Comparison of ENCODE assay signal across 9 mouse cellular contexts in the genomic region with DNA sequence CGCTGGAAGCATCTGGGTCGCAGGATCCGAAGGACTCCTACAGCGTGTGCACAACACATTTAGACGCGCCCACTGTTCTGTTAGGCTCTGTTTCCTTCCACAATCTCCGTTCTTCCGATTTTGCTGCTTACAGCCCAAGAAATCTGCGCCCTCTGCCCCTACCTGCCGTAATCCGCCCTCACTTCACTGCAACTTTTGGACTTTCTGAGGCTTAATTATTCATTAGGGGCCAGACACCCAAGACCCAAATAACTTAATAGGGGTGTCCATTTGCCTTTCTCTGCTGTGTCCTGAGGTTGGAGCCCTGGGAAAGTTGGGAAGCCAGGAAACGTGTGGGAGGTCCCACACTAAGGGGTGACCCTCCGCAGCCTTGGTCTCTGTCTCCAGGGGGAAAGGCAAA. TPM values are rescaled to one million over a fixed set of nuclear protein-coding genes. Genes with fewer than 3 reads are reported as not detected.
DNase-seq lines count a peak whose midpoint lies in the region; ATAC-seq and TF ChIP-seq lines count a peak whose summit lies in the region.
"Had no signal": no experiment of that assay in that cellular context is flagged by ENCODE, and none has a peak within 500 bp of the region (broad histone marks: within the 10 kb centered on the region; RNA-seq: fewer than 3 reads in every experiment).

No protein-coding gene starts in this region.

- H3K4me3 ChIP-seq in testis, adult 2 months (ENCODE audit: control insufficient read depth, low read depth, low read length) = peak overlapping the region; percentile 61
- no peak overlapping the region for H3K4me3 ChIP-seq in hindbrain, embryonic 15.5 days
- peak overlapping the region; percentile 65 for H3K4me3 ChIP-seq in liver, embryonic 12.5 days

- H3K4me1 ChIP-seq in testis, adult 2 months (ENCODE audit: control insufficient read depth, insufficient read depth, low read length) = peaks cover 18% of the 10 kb centered on the region
- peaks cover 13% of the 10 kb centered on the region for H3K4me1 ChIP-seq in hindbrain, embryonic 15.5 days (replicated peaks)
- H3K4me1 ChIP-seq in liver, embryonic 12.5 days = peaks cover 51% of the 10 kb centered on the region

- H3K27ac ChIP-seq in testis, adult 2 months (ENCODE audit: control insufficient read depth, insufficient read depth, low read depth, low read length) = no peak overlapping the region
- H3K27ac ChIP-seq in hindbrain, embryonic 15.5 days (replicated peaks) = no peak overlapping the region
- H3K27ac ChIP-seq in liver, embryonic 12.5 days = peak overlapping the region; percentile 59

- peak overlapping the region; percentile 99 for H3K4me2 ChIP-seq in hindbrain, embryonic 15.5 days
- peak overlapping the region; percentile 86 for H3K4me2 ChIP-seq in liver, embryonic 12.5 days

- WGBS in hindbrain, embryonic 15.5 days = 52% methylated on average over 13 of the region's 13 CpGs
- WGBS in liver, embryonic 12.5 days (ENCODE audit: insufficient replicate concordance) = 38% methylated on average over 13 of the region's 13 CpGs

- no peak for TF ChIP-seq CTCF in testis, adult 2 months (IDR thresholded peaks at IDR 0.05; ENCODE audit: control insufficient read depth, insufficient read depth, insufficient replicate concordance, low read depth, low read length)

- no peak for ATAC-seq in hindbrain, embryonic 15.5 days (ENCODE audit: low FRiP score, low read depth)
- ATAC-seq in liver, embryonic 12.5 days = no peak

- no peak for DNase-seq in testis, postnatal 10 days (ENCODE audit: low spot score)
- DNase-seq in retina, postnatal 1 day = no peak
- DNase-seq in right cerebral cortex, postnatal 36 days (ENCODE audit: low spot score in 2 of 2) = no peak
- DNase-seq in adrenal gland, postnatal 36 days = no peak
- DNase-seq: gastrocnemius, postnatal 36 days had no signal

- H3K27me3 ChIP-seq in testis, adult 2 months (ENCODE audit: control insufficient read depth, insufficient read depth, low read length) = no peaks in the 10 kb centered on the region; the same call in 1 of the 2 replicates
- peaks cover 24% of the 10 kb centered on the region for H3K27me3 ChIP-seq in hindbrain, embryonic 15.5 days
- peaks cover 81% of the 10 kb centered on the region for H3K27me3 ChIP-seq in liver, embryonic 12.5 days (replicated peaks)

- H3K36me3 ChIP-seq in testis, adult 2 months (ENCODE audit: control insufficient read depth, insufficient read depth, low read length) = no peaks in the 10 kb centered on the region
- no peaks in the 10 kb centered on the region for H3K36me3 ChIP-seq in hindbrain, embryonic 15.5 days
- peaks cover 19% of the 10 kb centered on the region for H3K36me3 ChIP-seq in liver, embryonic 12.5 days

- no peak for TF ChIP-seq POLR2A in testis, adult 2 months (IDR thresholded peaks at IDR 0.05; ENCODE audit: control insufficient read depth, low read depth, low read length)

- no peaks in the 10 kb centered on the region for H3K9me3 ChIP-seq in hindbrain, embryonic 15.5 days
- H3K9me3 ChIP-seq in liver, embryonic 12.5 days (replicated peaks) = no peaks in the 10 kb centered on the region

- H3K9ac ChIP-seq in hindbrain, embryonic 15.5 days = no peak overlapping the region
- peak overlapping the region; percentile 74 for H3K9ac ChIP-seq in liver, embryonic 12.5 days

RNA-seq across cellular contexts. Expression of a gene that starts 0.6 kb away (rescaled TPM):
- polyA plus RNA-seq in testis, adult 2 months (2012; rRNA removed) = 5.2 and 6.7 TPM in 2 replicates
- polyA plus RNA-seq in hindbrain, embryonic 15.5 days (2015; fragmentation: Nextera tagmentation; extraction: Ambion mirVana) = 0.30 and 0.46 TPM in 2 replicates
- polyA plus RNA-seq in liver, embryonic 12.5 days (2016; fragmentation: Nextera tagmentation; extraction: Ambion mirVana) = 20.9 and 22.3 TPM in 2 replicates
- under 1 TPM in 1 of 2 experiments, not detected in 1; 0.23 TPM for total RNA-seq in adrenal gland, postnatal 36 days (2021)
- total RNA-seq: gastrocnemius, postnatal 36 days; megakaryocyte progenitor cell, adult 5-6 weeks had no signal

RNA-seq across cellular contexts. Expression of a gene that starts 26.9 kb away (rescaled TPM):
- 14.0 and 15.9 TPM in 2 replicates for polyA plus RNA-seq in testis, adult 2 months (2012; rRNA removed)
- polyA plus RNA-seq in hindbrain, embryonic 15.5 days (2015; fragmentation: Nextera tagmentation; extraction: Ambion mirVana) = 36.2 and 45.0 TPM in 2 replicates
- polyA plus RNA-seq in liver, embryonic 12.5 days (2016; fragmentation: Nextera tagmentation; extraction: Ambion mirVana) = 21.9 and 22.0 TPM in 2 replicates
- total RNA-seq in adrenal gland, postnatal 36 days (2021) = 10 to 100 TPM; 58.0 to 61.8 TPM

RNA-seq across cellular contexts. Expression of a gene that starts 38.2 kb away (rescaled TPM):
- polyA plus RNA-seq in testis, adult 2 months (2012; rRNA removed) = 17.7 and 18.8 TPM in 2 replicates
- 57.9 and 58.5 TPM in 2 replicates for polyA plus RNA-seq in hindbrain, embryonic 15.5 days (2015; fragmentation: Nextera tagmentation; extraction: Ambion mirVana)
- 39.9 and 44.8 TPM in 2 replicates for polyA plus RNA-seq in liver, embryonic 12.5 days (2016; fragmentation: Nextera tagmentation; extraction: Ambion mirVana)
- 100 to 1,000 TPM; 103 to 115 TPM for total RNA-seq in adrenal gland, postnatal 36 days (2021)

RNA-seq across cellular contexts. Expression of a gene that starts 49.4 kb away (rescaled TPM):
- polyA plus RNA-seq in testis, adult 2 months (2012; rRNA removed) = 174 and 180 TPM in 2 replicates
- polyA plus RNA-seq in hindbrain, embryonic 15.5 days (2015; fragmentation: Nextera tagmentation; extraction: Ambion mirVana) = not detected in 2 replicates
- 1.3 and 1.8 TPM in 2 replicates for polyA plus RNA-seq in liver, embryonic 12.5 days (2016; fragmentation: Nextera tagmentation; extraction: Ambion mirVana)
- 10 to 100 TPM; 22.9 to 26.1 TPM for total RNA-seq in adrenal gland, postnatal 36 days (2021)
- total RNA-seq: megakaryocyte progenitor cell, adult 5-6 weeks had no signal
